Mouse (Mus musculus) stomach, embryonic 16.5 days (tissue): ENCODE measurements around the gene Gm20479. TPM values are rescaled to one million over a fixed set of nuclear protein-coding genes. Genes with fewer than 3 reads are reported as not detected.

Experiments
- ATAC-seq: fragments of 200-750 bp; cut with Nextera tagmentation; 2 replicates; pipeline ENCODE4 v1.8.0; 2017; ENCODE audit warnings: moderate number of reproducible peaks, moderate TSS enrichment; ENCODE audit not compliant: insufficient read depth, low FRiP score
- H3K27ac ChIP-seq: fragments of 300-500 bp; sonication (generic); 2 replicates; pipeline ENCODE4 v1.5.1; 2014; ENCODE audit warnings: low read length
- H3K27me3 ChIP-seq: fragments of 300-500 bp; sonication (generic); 2 replicates; pipeline ENCODE4 v1.6.1; 2014; ENCODE audit warnings: low read length, control low read depth, mixed read lengths; ENCODE audit not compliant: control insufficient read depth, insufficient read depth
- H3K36me3 ChIP-seq: fragments of 300-500 bp; sonication (generic); 2 replicates; pipeline ENCODE4 v1.6.1; 2014; ENCODE audit warnings: low read length; ENCODE audit not compliant: control insufficient read depth, insufficient read depth
- H3K4me1 ChIP-seq: fragments of 300-500 bp; sonication (generic); 2 replicates; pipeline ENCODE4 v1.6.1; 2014; ENCODE audit warnings: low read length, control low read depth, mixed read lengths; ENCODE audit not compliant: control insufficient read depth, insufficient read depth
- H3K4me2 ChIP-seq: fragments of 300-500 bp; sonication (generic); 2 replicates; pipeline ENCODE4 v1.6.1; 2014; ENCODE audit warnings: low read depth, low read length, mixed read lengths
- H3K4me3 ChIP-seq: fragments of 300-500 bp; sonication (generic); replicated peaks from 2 replicates; pipeline ENCODE4 v1.5.1; 2014; ENCODE audit warnings: mild to moderate bottlenecking, low read length
- H3K9ac ChIP-seq: fragments of 300-500 bp; sonication (generic); 2 replicates; pipeline ENCODE4 v1.6.1; 2014; ENCODE audit warnings: low read length
- H3K9me3 ChIP-seq: fragments of 300-500 bp; sonication (generic); replicated peaks from 2 replicates; pipeline ENCODE4 v1.6.1; 2016; ENCODE audit warnings: low read length, control low read depth; ENCODE audit not compliant: control insufficient read depth
- WGBS: fragments of 180-500 bp; shearing (Covaris S2); extraction: QIAGEN DNeasy Blood & Tissue Kit; methylation state at CpG from one replicate; pipeline ENCODE4 v1.1.7; 2014; 5-methylcytosine and 5-hydroxymethylcytosine counted together
- polyA plus RNA-seq: library from polyadenylated mRNA; unstranded; fragments of >200 nt; fragmentation: Nextera tagmentation; extraction: Ambion mirVana; gene quantifications from 2 replicates; pipeline ENCODE4 v1.2.1, GENCODE M21; 2015

The Gm20479 gene
- polyA plus RNA-seq, 1 experiment from 2014 or later = 3.0 TPM

DNA sequence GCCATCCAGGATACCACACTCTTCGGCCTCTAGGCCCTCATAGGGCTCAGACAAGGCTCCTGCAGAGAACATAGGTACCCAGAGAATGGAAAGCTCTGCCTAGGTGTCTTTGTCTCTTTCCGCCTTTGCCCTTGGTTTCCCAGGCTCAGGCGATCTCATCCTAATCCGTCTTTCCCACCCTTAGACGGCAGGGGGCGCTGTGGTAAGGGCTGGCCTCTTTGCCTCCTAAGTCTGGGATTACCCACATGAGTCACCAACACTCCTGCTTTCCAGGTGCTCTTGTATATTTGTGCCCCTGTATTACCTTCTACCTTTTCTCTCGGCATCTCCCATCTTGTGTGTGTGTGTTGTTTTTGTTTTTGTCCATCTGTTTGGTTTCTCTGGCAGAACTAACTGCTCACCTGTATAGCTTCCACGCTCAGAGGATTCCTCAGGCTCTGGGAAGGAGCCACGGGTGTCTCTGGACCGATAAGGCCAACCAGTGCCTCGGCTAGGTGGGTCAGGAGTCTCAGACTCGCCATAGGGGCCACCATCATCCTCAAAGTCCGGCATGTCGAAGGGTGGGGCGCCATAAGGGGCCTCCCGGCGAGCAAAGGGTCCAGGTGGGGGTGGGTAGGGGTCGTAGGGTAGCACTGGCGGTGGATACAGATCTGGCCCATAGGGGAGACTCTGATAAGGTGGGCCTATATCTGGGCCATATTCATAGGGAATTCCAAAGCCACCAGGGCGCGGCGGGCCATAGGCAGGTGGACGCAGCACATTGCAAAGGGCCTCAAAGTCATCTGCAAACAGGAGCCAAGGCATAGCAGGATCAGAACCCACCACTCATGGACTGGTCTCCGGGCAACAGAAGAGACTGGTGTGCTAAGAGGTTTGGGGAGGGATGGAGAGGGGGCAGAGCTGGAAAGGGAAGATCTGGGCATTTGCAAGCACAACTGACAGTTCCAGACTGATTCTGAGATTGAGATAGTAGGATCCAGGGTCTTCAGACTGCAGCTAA is 50.8 kb downstream of the Gm20479 start:
- Histone ChIP-seq H3K36me3 (0 out of 2 replicates have a peak, but pooled peaks cover 6% of the 10 kb centered on the region), H3K9ac (no peak overlapping the region), H3K4me1 (peaks cover 14% of the 10 kb centered on the region), H3K27ac (no peak overlapping the region), H3K4me3 (no peak overlapping the region), H3K4me2 (no peak overlapping the region), H3K9me3 (no peaks in the 10 kb centered on the region), H3K27me3 (no peaks in the 10 kb centered on the region)
- WGBS = 73% methylated on average over 24 of the region's 24 CpGs
- no peak for ATAC-seq

DNA sequence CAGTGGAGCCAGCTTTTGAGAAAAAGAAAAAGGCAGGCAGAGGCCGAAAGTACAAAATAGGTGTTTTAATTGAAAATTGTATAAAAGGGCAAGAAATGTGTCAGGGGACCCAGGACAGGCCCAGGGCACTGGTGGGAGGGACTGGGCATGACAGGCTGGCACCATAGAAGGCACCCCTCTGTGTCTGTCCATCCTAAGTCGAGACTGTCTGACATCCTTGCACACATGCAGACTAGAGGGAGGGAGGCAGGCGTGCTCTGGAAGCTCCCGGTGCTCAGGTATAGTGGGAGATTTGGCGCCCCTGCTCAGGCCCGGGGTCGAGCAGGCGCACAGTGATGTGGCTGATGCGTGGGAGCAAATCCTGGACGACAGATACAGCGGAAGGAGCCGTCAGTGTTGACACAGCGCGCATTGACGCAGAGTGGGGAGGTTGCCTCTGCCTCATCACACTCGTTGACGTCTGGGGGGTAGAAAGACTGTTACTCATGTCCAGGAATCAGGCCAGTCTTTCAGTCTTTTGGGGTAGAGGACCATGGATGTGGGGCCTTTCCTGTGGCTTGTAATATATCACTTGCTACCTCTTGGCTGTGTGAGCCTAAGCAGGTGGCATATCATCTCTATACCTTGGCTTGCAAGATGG is 52.0 kb downstream of the Gm20479 start:
- Histone ChIP-seq H3K9ac (no peak overlapping the region), H3K4me2 (no peak overlapping the region), H3K4me3 (no peak overlapping the region), H3K36me3 (0 out of 2 replicates have a peak, but pooled peaks cover 6% of the 10 kb centered on the region), H3K27me3 (no peaks in the 10 kb centered on the region), H3K9me3 (no peaks in the 10 kb centered on the region), H3K4me1 (peaks cover 12% of the 10 kb centered on the region), H3K27ac (no peak overlapping the region)
- 87% methylated on average over 17 of the region's 17 CpGs for WGBS
- no peak for ATAC-seq

Other genes starting within 250 kb of the Gm20479 start
- 137 and 195 TPM in 2 replicates for gene Cyp2f2, start 237.5 kb downstream of the Gm20479 start, polyA plus RNA-seq
- gene Cyp2t4, start 203.7 kb downstream of the Gm20479 start, polyA plus RNA-seq = 0.18 and 0.31 TPM in 2 replicates
- gene Egln2, start 190.6 kb downstream of the Gm20479 start, polyA plus RNA-seq = 55.8 and 56.3 TPM in 2 replicates
- gene Rab4b, start 178.5 kb downstream of the Gm20479 start, polyA plus RNA-seq = 68.9 and 72.7 TPM in 2 replicates
- gene Gm21983, start 176.3 kb downstream of the Gm20479 start, polyA plus RNA-seq = not detected in 2 replicates
- 8.0 and 9.3 TPM in 2 replicates for gene Mia, start 176.3 kb downstream of the Gm20479 start, polyA plus RNA-seq
- 3.2 TPM in 2 replicates for gene BC024978, start 161.6 kb downstream of the Gm20479 start, polyA plus RNA-seq
- gene Snrpa, start 161.1 kb downstream of the Gm20479 start, polyA plus RNA-seq = 184 and 213 TPM in 2 replicates
- gene Itpkc, start 128.8 kb downstream of the Gm20479 start, polyA plus RNA-seq = 10.3 and 11.0 TPM in 2 replicates
- 26.4 TPM in 2 replicates for gene Coq8b, start 124.4 kb downstream of the Gm20479 start, polyA plus RNA-seq
- gene Numbl, start 99.0 kb downstream of the Gm20479 start, polyA plus RNA-seq = 13.7 and 15.8 TPM in 2 replicates
- gene Ltbp4, start 19.7 kb downstream of the Gm20479 start, polyA plus RNA-seq = 170 and 202 TPM in 2 replicates
- 41.0 and 41.7 TPM in 2 replicates for gene Shkbp1, start 1.4 kb downstream of the Gm20479 start, polyA plus RNA-seq
- gene Sptbn4, start 90.3 kb upstream of the Gm20479 start, polyA plus RNA-seq = 0.50 and 0.57 TPM in 2 replicates
- 112 and 113 TPM in 2 replicates for gene Blvrb, start 90.6 kb upstream of the Gm20479 start, polyA plus RNA-seq
- gene Sertad3, start 116.3 kb upstream of the Gm20479 start, polyA plus RNA-seq = 38.1 and 39.4 TPM in 2 replicates
- 42.0 and 45.9 TPM in 2 replicates for gene Sertad1, start 129.5 kb upstream of the Gm20479 start, polyA plus RNA-seq
- 3.7 and 4.0 TPM in 2 replicates for gene Prx, start 141.9 kb upstream of the Gm20479 start, polyA plus RNA-seq
- gene Hipk4, start 165.8 kb upstream of the Gm20479 start, polyA plus RNA-seq = 0.35 and 0.79 TPM in 2 replicates
- 93.5 and 107 TPM in 2 replicates for gene Pld3, start 195.8 kb upstream of the Gm20479 start, polyA plus RNA-seq
- 23.0 and 25.6 TPM in 2 replicates for gene 2310022A10Rik, start 195.8 kb upstream of the Gm20479 start, polyA plus RNA-seq
- gene Akt2, start 234.1 kb upstream of the Gm20479 start, polyA plus RNA-seq = 79.0 and 84.6 TPM in 2 replicates